Mouse (Mus musculus): Measurements from ENCODE around the gene Zfp688. TPM values are rescaled to one million over a fixed set of nuclear protein-coding genes. Genes with fewer than 3 reads are reported as not detected.
A peak's percentile ranks its signal among the peaks of the same experiment; 100 is the strongest.

Zfp688 gene
- total and polyA plus RNA-seq, 3 experiments: 8.6 to 18.1 TPM; not detected in 1

DNA sequence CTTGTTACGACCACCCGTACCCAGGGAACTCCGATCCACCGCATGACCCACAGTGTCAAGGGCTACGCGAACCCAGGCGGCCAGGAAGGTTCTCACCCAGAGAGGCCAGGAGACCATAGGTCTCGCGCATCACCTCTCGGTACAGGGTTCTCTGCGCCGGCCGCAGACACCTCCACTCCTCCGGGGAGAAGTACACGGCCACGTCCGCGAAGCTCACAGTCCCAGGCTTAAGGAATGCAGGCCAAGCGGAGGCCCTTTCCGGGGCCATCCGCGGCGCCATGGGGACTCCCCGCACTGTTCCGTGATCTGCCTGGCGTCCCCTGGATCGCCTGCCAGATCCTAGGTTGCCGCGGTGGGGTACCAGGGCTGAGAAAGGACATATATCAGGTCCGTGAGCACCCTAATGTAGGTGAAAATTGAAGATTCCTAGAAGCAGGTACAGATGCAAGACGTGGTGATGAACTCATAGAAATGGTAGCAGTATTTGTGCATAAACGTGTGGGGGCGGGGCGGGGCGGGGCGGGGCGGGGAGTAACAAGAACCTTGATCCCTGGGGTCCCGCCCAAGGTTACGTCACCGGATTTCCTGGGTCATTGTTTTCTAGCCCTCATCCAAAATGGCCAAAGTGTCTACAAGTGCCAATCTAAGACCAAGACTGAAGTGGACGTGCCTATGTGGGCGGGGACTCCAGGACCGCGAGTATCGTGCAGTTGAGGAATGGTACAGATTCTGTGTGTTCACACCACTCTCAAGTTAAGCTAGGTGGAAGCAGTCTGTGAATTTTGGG is 28.5 kb downstream of the Zfp688 start, which contains the start of gene E430018J23Rik (continued):
- TF ChIP-seq HCFC1 (IDR thresholded peaks at IDR 0.05; ENCODE audit: low read depth, low read length): peak; percentile 94
- no peak for TF ChIP-seq ZKSCAN1 (IDR thresholded peaks at IDR 0.05; ENCODE audit: low read depth, low read length)
- no peak for TF ChIP-seq USF2 (IDR thresholded peaks at IDR 0.05; ENCODE audit: borderline replicate concordance in 1 of 2, insufficient read depth in 1 of 2, low read depth in 1 of 2, low read length in 2 of 2)

- peak; percentile 82 for DNase-seq (ENCODE audit: low read depth, low spot score)
- TF ChIP-seq CHD2 (IDR thresholded peaks at IDR 0.05; ENCODE audit: low read length): no peak
- TF ChIP-seq NRF1 (IDR thresholded peaks at IDR 0.05; ENCODE audit: insufficient read depth, low read depth, low read length, poor library complexity, severe bottlenecking): peak; percentile 41; the same call in 1 of the 2 replicates
- Histone ChIP-seq H3K27ac (ENCODE audit: control insufficient read depth, low read depth, low read length) (no peak overlapping the region), H3K79me2 (ENCODE audit: control insufficient read depth, insufficient read depth, low read length, poor library complexity) (peaks cover 3% of the 10 kb centered on the region; the same call in 1 of the 2 replicates), H3K9me3 (replicated peaks; ENCODE audit: insufficient read depth, low read length) (no peaks in the 10 kb centered on the region), H3K9ac (ENCODE audit: control insufficient read depth, low read depth, low read length, poor library complexity, severe bottlenecking) (peak overlapping the region; percentile 82), H3K4me3 (ENCODE audit: control insufficient read depth in 1 of 2, insufficient read depth in 1 of 2, low read depth in 2 of 2, low read length in 2 of 2) (peak overlapping the region; percentile 80 to 99), H3K4me1 (ENCODE audit: control insufficient read depth in 1 of 2, insufficient read depth in 2 of 2, low read length in 2 of 2) (peaks cover 5 to 18% of the 10 kb centered on the region in 2 experiments; a peak in 3 of 4 replicates), H3K36me3 (ENCODE audit: control insufficient read depth in 1 of 2, insufficient read depth in 2 of 2, low read length in 2 of 2) (peaks cover 0 to 8% of the 10 kb centered on the region in 2 experiments; a peak in 2 of 4 replicates), H3K27me3 (ENCODE audit: control insufficient read depth in 1 of 2, insufficient read depth in 2 of 2, low read length in 2 of 2) (no peaks in the 10 kb centered on the region)
Observed at GRCm38 (mm10) chr7:127392251-127392824, 29.5 kb downstream of the Zfp688 start.

DNA sequence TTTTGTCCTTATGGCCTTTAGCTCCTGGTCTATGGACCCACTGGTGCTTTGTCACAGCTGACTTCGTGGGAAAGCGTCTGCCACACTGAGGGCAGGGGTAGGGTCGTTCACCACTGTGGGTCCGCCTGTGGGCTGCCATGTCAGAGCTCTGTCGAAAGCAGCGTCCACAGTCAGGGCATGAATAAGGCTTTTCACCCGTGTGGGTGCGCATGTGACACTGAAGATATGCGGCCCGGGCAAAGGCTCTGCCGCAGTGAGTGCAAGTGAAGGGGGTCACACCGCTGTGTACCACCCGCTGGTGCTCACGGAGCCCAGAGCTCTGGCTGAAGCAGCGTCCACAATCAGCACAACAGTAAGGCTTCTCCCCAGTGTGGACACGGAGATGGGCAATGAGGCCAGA is 30.3 kb downstream of the Zfp688 start:
- H3K4me1 ChIP-seq (ENCODE audit: control insufficient read depth in 1 of 2, insufficient read depth in 2 of 2, low read length in 2 of 2): peaks cover 5 to 18% of the 10 kb centered on the region in 2 experiments; a peak in 3 of 4 replicates
- TF ChIP-seq ZKSCAN1 (IDR thresholded peaks at IDR 0.05; ENCODE audit: low read depth, low read length) (no peak), MAZ (IDR thresholded peaks at IDR 0.05; ENCODE audit: low read depth, low read length) (no peak), CHD1 (IDR thresholded peaks at IDR 0.05; ENCODE audit: low read depth, low read length) (no peak), E2F4 (IDR thresholded peaks at IDR 0.05; ENCODE audit: borderline replicate concordance, low read depth, low read length) (no peak), TAL1 (IDR thresholded peaks at IDR 0.05; ENCODE audit: low read length) (no peak), MAX (IDR thresholded peaks at IDR 0.05; ENCODE audit: low read length) (no peak)
- H3K9me3 ChIP-seq (replicated peaks; ENCODE audit: insufficient read depth, low read length): no peaks in the 10 kb centered on the region
- H3K36me3 ChIP-seq (ENCODE audit: control insufficient read depth in 1 of 2, insufficient read depth in 2 of 2, low read length in 2 of 2): peaks cover 0 to 8% of the 10 kb centered on the region in 2 experiments; a peak in 2 of 4 replicates
- DNase-seq (ENCODE audit: low read depth, low spot score): no peak
- H3K27ac ChIP-seq (ENCODE audit: control insufficient read depth, low read depth, low read length): no peak overlapping the region
- peaks cover 3% of the 10 kb centered on the region; the same call in 1 of the 2 replicates for H3K79me2 ChIP-seq (ENCODE audit: control insufficient read depth, insufficient read depth, low read length, poor library complexity)
- no peak overlapping the region for H3K4me3 ChIP-seq (ENCODE audit: control insufficient read depth in 1 of 2, insufficient read depth in 1 of 2, low read depth in 2 of 2, low read length in 2 of 2)
- H3K9ac ChIP-seq (ENCODE audit: control insufficient read depth, low read depth, low read length, poor library complexity, severe bottlenecking): no peak overlapping the region
- no peaks in the 10 kb centered on the region for H3K27me3 ChIP-seq (ENCODE audit: control insufficient read depth in 1 of 2, insufficient read depth in 2 of 2, low read length in 2 of 2)
